Mouse (Mus musculus) right cerebral cortex, adult 18-20 months (tissue): Measurements from ENCODE around the gene Evl.

Experiments used
- DNase-seq: peaks from one replicate; pipeline ENCODE4 v3.0.0; 2022; ENCODE audit warnings: mixed read lengths

The Evl gene

DNA sequence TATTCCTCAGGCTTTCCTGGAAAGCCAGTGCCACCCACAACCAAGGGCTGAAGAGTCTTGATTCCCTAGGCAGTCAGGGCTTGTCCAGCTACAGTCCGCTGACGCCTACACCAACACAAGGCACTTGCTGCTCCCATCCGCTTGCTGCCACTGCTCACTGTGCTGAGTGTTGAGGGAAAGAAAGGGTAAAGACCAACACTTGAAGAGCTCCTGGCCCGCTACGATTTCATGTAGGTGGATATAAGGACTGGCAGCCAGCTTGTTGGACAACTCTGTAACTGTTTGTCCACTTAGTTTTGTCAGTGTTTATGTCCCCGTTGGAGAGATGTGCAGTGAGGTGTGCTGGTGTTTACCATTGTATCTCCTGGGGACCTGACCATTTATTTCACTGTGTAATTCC, 38.3 kb downstream of the Evl start:
- no peak for DNase-seq

DNA sequence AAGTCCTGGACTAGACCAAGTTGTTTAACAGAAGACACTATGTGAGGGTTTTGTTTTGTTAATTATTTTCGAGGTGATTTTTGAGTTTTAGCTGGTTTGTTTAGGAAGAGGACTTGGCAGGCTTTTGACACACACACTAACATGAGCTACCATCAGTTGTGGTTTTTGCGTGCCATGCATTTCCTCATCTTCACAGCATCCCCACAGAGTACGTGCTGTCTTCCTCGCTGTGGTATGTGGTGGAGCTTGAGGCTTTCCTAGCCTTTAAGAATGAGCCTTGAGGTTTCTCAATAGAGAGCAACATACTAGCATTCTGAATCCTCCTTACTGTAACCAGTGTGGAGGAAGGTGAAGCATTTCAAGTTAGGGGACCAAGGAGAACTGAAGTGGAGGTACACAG, 46.3 kb downstream of the Evl start:
- no peak for DNase-seq

DNA sequence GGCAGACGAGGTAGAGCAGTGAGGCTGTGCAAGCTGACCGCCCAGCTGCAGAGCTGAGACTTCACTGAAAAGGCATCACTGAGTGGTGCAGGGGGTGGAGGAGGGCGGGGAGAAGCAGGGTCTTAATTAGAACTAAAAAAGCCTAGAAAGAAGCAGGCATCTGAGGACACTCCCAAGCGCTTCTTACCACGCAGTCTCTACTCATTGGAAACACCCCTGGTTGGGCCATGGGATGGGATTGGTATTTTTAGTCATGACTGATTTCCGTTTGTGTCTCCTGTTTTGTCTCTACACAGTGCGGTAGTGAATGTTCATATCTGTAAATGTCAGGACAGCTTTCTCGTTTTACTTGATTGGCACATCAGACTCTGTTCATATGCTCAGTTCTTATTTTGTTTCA, 46.8 kb downstream of the Evl start:
- DNase-seq, result peak; percentile 55

DNA sequence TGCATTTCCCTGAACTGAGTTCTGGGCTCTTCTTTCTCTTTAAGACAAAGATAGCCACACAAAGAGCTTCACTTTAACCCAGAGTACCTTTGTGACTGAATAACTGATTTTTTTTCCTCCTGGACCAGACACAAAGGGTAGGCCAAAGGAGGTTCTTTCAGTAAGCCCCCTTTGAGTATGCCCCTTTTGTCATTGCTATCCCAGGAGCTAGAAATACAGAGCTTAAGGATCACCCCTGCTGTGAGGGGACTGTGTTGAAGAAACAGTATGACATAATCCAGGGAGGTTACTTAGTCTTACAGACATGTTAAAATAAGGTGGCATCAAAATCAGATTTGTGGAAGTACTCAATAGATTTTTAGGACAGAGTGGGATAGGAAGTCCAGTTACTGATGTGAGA, 50.0 kb downstream of the Evl start:
- DNase-seq, result no peak

DNA sequence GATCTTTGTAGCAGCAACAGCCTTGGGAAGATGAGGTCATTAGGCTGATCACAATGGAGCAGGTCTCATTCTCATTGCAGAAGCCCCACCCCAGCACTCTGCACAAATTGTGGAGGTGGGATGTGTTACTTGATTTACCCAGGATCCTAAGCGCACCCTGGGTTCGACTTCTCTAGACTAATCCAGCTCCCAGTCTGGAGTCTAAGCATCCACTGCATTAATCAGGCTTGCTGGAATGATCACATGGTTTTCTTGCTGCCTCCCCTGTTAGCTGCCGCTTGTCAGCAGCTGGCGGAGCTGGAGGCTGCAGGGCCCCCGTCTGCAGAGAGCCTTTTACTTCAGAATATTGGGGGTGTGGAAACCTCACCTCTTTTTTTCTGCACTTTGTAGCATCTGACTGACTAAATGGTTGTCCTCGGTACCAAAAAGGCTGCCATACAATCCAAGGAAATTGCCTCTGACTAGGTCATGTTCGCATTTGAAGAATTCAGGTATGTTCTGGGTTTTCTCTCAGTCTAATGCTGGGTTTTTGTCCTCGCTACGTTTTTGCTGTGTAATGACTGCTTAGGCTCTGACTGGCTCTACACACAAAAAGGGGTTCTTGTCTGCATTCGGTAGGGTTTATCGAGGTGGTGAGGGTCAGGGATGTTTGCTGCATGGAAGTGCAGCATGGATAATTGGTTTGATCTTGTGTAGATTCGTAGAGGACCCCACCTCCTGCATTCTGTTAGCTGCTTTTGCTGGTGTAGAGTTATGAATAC, 51.2 kb downstream of the Evl start:
- DNase-seq, result peak; percentile 70

DNA sequence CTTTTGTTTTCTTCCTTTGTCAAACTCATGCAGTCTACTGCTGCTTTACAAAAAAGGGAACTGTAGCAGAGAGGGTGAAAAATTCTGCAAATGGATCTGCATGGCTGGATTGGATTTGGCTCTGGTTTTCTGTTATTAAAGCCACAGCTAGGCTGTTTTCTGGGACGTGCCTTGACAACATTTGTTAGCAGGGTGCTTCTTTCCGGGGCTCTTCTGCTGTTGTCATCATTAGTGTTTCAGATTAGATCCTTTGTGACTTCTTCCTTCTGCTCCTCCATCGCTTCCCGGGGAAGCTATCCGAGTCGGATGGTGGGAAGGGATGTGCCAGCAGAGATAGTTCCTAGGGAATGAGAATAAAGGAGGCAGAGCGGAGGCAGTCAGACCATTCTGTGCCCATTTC, 51.8 kb downstream of the Evl start:
- peak; percentile 11 for DNase-seq

DNA sequence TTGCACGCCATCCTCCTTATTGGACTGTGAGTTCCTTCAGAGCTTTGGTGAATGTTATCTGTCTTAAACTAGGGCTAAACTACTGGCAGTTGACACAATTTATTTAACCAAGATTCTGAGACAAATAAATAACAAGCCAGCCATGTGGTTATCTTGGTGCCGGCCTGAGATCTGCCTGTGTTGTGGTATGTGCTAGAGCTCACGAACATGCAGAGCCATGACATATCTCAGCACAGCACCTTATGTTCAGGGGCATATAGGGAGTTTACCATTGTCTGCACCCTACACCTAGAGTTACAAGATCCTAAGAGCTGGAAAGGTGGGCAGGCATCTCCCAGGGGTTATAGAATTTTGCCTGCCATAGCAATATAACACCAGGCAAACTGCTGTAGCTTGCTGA, 54.9 kb downstream of the Evl start:
- DNase-seq, result no peak

DNA sequence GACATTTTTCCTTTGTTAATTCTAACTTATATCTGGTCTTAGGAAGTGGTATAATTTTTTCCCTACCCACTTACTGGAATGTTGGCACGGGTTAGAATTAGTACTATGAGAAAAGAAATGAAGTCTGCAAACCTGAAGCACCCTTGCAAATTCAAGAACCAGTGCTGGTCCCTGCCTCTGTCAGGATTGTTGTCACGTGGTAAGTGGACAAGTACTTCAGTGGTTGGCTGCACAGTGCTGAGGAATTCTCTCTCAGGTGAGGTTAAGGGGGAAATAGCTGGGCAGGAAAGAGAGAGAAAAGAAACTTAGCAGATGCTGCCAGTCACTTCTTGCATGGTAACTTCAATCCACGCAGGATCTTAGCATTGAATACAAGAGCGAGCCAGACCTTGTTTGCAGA, 55.7 kb downstream of the Evl start:
- no peak for DNase-seq

DNA sequence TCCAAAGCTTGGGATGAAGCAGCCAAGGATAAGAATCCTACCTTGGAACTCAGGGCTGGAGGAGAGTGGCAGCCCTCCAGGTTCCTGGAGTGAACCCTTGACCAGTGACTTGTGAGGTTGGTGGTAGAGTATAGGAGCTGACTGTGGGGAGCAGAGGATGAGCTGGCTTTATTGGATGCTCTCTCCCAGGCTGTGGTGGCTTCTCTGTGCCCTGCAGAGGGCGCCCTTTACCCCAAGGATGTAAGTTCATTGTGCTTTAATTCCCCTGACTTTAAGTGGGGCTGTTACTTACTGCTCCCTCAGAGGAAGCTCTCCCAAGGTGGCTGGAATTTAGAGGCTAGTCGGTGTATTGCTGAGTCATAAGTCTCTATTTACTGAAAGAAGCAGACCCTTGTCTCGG, 58.6 kb downstream of the Evl start:
- DNase-seq, result peak; percentile 47

DNA sequence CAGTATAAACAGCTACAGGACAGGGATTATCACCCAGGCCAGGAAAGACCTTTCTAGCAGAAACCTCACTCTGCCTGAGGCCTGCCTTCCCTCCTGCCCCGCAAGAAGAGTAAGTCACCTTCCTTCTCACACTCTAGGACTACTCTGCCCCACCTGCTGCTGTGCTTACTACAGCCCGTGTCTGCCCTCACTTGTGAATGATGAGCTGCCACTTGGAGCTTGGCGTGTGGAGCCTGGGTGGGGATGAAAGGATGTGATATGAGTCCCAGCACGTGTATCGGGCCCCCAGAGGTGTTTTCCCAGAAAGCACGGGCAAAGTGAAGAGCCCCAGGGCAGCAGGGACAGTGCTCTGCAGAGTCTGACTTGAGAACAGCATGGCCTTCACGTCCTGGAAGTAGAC, 63.0 kb downstream of the Evl start:
- DNase-seq, result no peak

DNA sequence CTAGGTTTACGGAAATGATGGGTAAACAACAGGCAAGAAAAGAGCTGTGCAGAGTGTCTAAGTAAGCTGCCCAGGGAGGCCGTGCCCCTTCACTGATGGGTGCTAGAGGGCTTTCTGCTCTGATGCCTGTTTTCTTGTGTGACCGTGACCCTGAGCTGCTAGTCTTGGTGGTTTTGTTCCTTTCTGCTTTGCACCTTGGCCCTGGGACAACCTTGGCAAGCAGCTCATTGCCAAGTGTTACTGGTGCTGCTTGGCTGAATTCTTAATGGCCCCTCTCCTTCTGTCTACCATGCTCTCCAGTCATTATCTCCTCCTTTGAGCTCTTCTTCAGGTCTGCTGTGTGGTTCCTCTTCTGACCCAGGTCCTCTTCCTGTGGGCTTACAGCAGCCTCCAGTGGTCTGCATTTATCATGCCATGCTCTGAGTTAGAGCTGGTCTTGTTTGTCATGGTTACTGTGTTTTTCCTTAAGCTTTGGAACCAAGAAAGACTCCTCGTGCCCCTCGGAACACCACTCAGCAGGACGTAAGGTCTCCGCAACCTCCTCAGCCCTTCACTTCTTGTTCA, 65.4 kb downstream of the Evl start:
- DNase-seq, result peak; percentile 7

DNA sequence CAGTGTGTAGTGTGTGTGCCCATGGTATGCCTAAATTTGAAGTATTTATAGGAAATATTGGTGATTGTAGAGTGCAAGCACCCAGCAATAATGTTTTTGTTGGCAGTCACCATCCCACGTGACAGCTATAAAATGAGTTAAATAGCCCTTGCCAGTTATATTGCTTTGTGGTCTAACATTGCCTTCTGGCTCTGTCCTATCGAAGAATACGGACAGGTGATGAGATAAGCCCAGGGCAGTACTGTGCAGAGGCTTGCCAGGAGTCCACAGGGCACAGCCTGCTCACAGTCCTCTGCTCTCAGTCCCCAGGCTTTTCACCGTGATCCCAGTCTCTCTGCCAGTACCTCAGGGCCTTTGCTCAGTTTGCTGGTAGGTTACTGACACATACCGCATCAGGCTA, 67.9 kb downstream of the Evl start:
- no peak for DNase-seq

DNA sequence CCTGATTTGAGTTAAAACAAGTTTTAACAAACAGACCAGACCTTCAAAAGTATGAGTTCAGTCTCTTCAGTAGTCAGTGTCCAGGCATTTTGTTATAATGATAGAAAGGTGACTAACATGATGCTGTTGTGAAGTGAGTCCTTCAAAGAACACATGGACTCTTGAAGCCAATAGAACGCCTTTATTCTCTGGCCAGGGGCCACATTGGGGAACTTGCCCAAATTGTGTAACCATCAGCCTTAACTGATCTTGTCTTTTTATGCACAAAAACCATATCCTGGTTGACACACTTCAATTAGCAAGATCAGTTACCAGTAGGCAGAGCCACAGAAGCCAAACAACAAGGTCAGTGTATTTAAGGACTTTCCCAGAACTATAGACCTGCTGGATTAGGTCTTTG, 75.0 kb downstream of the Evl start:
- DNase-seq, result no peak

DNA sequence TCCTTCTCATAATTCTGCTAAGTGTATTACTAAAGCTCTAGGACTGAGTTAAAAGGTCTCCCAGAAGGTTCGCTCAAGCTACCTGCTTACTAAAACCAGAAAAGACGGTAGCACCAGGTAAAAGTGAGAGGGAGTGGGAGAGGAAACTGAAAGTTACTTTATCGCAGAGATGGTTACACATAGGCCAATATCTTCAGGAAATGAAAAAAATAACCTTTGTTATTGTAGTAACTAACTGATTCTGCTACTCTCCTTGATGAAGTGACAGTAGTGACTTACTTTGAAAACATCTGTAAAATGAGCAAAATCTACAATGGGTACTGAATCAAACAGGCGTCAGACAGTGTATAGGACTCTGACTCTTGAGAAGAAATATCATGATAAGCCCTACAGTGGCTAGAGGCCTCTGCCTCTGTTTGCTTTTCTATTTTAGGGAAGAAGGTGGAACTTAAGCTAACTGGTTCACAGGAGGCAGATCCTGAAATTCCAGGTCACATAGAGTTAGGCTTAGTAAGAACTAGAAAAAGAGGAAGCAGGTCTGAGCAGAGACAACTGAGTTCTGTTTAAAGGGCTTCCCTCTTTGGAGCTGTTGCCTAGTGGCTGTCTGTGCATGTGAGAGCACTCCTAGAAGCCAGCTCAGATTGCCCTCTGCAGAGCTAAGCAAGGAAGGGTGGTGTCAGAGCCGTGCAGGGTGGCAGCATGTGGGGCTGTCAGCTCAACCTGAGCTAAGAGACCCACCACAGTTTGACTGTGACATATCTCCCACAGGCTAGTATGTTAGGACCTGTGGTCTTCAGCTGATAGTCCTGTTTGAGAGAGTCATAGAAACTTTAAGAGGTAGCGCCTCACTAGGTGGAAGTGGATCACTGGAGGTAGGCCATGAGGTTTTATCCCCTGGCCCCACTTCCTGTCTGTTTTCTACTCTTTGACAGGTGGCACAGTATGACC, 76.5 kb downstream of the Evl start:
- DNase-seq, result no peak

DNA sequence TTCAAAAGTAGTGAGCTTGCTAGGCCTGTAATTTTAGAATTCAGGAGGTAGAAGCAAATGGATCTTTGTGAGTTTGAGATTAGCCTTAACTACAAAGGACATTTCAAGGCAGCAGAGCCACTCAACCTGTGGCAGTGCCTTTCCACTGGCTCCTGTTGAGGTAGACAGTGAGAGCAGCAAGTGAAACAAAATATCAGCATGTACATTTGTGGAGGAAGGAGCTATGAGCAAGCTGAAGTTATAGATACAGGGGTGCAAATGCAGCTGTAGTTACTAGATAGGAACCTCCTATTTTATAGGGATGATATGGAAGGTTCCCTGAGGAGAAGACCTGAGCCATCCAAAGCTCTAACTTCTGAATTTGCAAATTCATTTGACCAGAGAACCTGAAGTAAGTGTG, 78.0 kb downstream of the Evl start:
- DNase-seq, result no peak

DNA sequence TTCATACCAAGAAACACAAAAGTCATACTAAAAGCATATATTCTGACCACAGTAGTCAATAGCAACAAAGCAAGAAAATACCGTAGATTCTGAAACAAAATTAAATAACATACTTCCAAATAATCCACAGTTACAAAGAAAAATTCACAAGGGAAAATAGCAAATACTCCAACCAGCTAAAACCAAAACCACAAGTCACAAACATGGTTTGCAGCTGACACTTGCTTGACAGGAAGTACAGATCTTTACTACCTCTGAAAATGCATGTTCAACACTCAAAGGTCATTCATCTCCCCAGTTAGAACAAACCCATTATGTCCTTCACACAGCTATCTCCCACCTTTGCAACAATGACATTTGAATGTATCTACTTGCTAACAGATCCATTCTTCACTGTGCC, 79.5 kb downstream of the Evl start:
- DNase-seq, result no peak

DNA sequence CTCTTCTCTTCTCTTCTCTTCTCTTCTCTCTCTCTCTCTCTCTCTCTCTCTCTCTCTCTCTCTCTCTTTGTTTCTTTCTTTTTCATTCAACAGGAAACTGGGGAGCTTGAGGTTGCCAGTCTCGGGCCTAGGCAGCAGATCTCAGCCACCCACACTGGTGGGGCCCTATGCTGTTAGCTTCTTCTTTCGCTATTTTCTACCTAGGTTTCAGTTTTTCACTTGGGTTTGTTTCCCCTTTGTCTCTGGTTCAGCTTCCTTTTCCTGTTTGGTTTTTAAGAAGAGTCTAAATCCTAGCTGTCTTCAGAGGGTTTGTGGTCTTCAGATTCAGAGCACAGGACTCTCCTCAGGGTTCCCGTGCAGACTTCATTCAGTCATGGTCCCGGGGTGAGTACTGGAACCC, 81.0 kb downstream of the Evl start:
- no peak for DNase-seq

DNA sequence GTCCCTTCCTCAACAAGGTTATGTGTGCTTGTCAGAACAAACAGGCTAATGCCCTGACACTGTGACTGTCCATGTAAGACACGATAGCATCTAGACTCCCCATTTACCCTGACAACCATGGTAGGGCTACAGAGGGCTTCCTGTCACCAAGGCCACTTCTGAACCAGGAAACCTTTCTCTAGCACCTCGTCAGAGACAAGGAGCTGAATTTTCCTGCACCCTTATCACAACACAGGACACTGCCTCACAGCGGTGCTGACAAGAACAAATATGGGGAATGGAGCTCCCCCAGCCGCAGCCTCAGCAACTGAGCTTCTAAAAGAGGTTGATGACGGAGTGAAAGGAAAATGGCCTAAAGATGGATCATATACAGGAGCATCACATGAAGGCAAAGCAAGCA, 82.9 kb downstream of the Evl start:
- no peak for DNase-seq

DNA sequence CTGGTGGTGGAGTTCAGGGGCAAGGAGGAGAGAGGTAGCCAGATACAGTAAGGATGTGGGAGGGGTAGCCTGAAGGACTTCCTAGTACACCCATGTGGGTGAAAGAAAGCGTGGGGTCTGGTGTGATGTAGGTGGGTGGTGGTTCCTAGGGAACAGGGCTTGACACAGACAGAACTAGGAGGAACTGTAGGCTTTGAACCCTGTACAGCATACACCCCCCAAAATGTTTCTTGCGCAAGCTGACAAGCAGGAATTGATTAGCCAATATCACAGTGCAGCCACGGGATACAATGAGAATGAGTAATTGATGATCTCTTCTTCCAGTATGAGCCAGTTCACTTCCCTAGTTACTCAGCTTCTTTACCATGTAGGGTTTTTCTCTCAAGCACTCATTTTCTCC, 84.6 kb downstream of the Evl start:
- no peak for DNase-seq

DNA sequence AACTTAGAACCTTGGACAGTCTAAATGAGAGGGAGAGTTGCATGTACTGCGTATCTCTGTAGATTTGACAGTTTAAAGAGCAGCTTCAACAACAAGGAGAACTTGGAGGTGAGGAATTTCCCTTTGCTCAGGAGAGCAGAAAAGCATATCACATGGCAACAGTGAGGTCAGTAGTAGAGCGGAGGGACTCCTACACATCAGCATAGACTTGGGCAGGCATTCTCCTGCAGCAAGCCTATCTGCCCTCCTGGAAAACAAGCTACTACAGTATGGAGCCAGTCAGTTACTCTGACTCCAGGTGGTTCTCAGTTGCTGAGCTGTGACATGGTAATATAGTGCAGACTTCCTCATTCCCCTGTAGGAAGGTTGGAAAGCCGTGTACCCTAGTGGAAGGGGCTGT, 87.5 kb downstream of the Evl start:
- DNase-seq, result no peak

DNA sequence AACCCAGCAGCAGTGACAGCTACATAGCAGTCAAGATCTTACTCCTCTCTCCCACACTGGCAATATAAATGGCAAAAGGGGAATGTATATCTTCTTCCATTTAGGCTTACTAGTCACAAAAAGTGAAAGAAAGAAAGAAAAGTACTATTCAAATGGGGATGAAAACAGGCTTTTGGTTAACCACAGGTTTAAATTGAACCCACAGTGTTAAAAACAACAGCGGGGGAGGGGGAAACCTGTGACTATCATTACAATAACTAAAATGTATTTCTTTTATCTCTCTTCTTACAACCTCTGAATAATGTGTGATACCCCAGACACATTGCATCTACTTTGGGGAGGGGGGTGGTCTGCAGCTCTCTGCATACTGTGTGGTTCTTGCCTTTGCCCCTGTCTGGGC, 91.7 kb downstream of the Evl start:
- DNase-seq, result no peak

DNA sequence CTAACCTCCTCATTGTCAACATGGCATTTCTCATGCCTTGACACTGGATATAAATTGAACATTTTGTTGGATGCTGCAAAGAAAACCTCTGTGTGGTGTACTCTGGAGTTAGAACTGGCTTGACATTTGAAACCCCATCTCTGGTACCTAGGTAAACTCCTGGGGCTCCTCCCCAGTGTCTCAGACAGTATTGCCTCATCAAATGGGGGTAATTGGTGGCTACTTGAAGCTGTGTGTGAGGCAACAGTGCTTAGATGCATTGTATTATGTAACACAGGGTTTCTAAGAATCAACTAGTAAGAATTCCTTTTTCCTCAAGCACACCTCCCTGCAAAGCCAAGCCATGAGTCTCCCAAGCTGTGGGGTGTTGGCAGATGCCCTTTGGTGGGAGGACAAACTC, 93.3 kb downstream of the Evl start:
- DNase-seq, result no peak

DNA sequence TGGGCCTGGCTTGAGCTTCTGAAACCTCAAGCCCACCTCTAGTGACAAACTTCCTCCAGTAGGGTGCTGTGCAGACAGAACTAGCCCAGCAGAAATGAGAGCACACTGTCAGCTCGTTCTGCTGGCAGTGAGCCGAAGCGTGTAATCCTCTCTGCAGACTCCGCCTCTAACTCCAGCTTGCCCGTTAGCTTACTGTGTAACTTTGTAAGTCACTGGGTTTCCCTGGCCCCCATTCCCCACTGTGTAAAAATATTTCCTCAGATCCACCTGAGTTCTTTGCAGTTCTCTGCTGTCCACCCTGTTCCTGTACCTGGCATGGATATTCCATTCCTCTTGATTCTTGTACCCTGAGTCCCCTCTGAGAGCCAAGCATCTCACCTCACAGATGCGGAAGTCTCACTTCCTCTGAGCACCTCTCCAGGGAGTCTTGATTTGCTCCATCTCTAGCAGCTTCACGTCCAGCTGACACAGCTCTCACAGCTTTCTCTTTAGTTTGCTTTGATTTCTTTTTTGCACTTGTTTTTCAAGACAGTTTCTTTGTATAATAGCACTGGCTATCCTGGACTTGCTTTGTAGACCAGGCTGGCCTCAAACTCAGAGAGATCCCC, 96.6 kb downstream of the Evl start:
- peak; percentile 57 for DNase-seq
